ENCODE assay signal across 13 mouse cellular contexts in genomic region chr16:45029493-45029892, GRCm38 (mm10).
DNase-seq lines count a peak whose midpoint lies in the region; ATAC-seq and TF ChIP-seq lines count a peak whose summit lies in the region.
"Had no signal": no experiment of that assay in that cellular context is flagged by ENCODE, and none has a peak within 500 bp of the region (broad histone marks: within the 10 kb centered on the region; RNA-seq: fewer than 3 reads in every experiment).

No protein-coding gene starts in this region.

- TF ChIP-seq POLR2A in myocyte (IDR thresholded peaks at IDR 0.05; ENCODE audit: insufficient read length, low read depth) = no peak

- TF ChIP-seq CTCF in liver, postnatal 0 days (IDR thresholded peaks at IDR 0.05; ENCODE audit: low read depth) = no peak

- DNase-seq in heart, adult 8-10 months (ENCODE audit: low spot score) = peak; percentile 53
- DNase-seq in heart, postnatal 4 days = no peak
- no peak for DNase-seq in liver, postnatal 0 days
- no peak for DNase-seq in frontal cortex, postnatal 25 days (ENCODE audit: low spot score in 2 of 2)
- DNase-seq: adrenal gland, postnatal 25 days; cerebellum, adult 11-12 months; liver, embryonic 13.5 days had no signal

- no peaks in the 10 kb centered on the region for H3K27me3 ChIP-seq in liver, postnatal 0 days (ENCODE audit: insufficient read depth, low read length)
- no peaks in the 10 kb centered on the region for H3K27me3 ChIP-seq in liver, embryonic 12.5 days (replicated peaks)
- no peaks in the 10 kb centered on the region for H3K27me3 ChIP-seq in myocyte (ENCODE audit: control insufficient read depth, insufficient read depth, insufficient read length)
- H3K27me3 ChIP-seq: liver, embryonic 13.5 days had no signal

- H3K36me3 ChIP-seq in liver, postnatal 0 days (replicated peaks; ENCODE audit: insufficient read depth, low read length) = no peaks in the 10 kb centered on the region
- H3K36me3 ChIP-seq in liver, embryonic 12.5 days = no peaks in the 10 kb centered on the region
- H3K36me3 ChIP-seq in myocyte (ENCODE audit: control insufficient read depth, insufficient read depth) = no peaks in the 10 kb centered on the region
- H3K36me3 ChIP-seq: liver, embryonic 13.5 days had no signal

- H3K4me2 ChIP-seq in liver, postnatal 0 days (ENCODE audit: low read depth, low read length) = no peak overlapping the region
- no peak overlapping the region for H3K4me2 ChIP-seq in liver, embryonic 12.5 days
- no peak overlapping the region for H3K4me2 ChIP-seq in myocyte (ENCODE audit: low read depth)
- H3K4me2 ChIP-seq: liver, embryonic 13.5 days; midbrain, embryonic 11.5 days had no signal

- TF ChIP-seq EP300 in liver, postnatal 0 days (IDR thresholded peaks at IDR 0.05; ENCODE audit: low read depth) = no peak

- no peak overlapping the region for H3ac ChIP-seq in myocyte (ENCODE audit: control insufficient read depth, insufficient read length)

- ATAC-seq in liver, postnatal 0 days = no peak
- ATAC-seq in liver, embryonic 12.5 days = no peak
- ATAC-seq in granulocyte monocyte progenitor cell, adult 5-6 weeks (replicated peaks; ENCODE audit: poor library complexity, severe bottlenecking) = peak; percentile 33
- ATAC-seq in monocyte, adult 5-6 weeks (replicated peaks; ENCODE audit: insufficient number of reproducible peaks, low FRiP score, low TSS enrichment, poor library complexity, severe bottlenecking) = no peak

- H3K79me2 ChIP-seq in myocyte (ENCODE audit: control insufficient read depth, insufficient read depth) = no peaks in the 10 kb centered on the region

- WGBS in liver, postnatal 0 days (ENCODE audit: insufficient replicate concordance) = 81% methylated on average over 1 of the region's 1 CpGs
- WGBS in liver, embryonic 12.5 days (ENCODE audit: insufficient replicate concordance) = 69% methylated on average over 1 of the region's 1 CpGs

- H3K9me3 ChIP-seq in liver, postnatal 0 days (ENCODE audit: low read length) = no peaks in the 10 kb centered on the region
- no peaks in the 10 kb centered on the region for H3K9me3 ChIP-seq in liver, embryonic 12.5 days (replicated peaks)
- H3K9me3 ChIP-seq: liver, embryonic 13.5 days had no signal

- peak overlapping the region; percentile 35; the same call in 1 of the 2 replicates for H3K27ac ChIP-seq in liver, postnatal 0 days (ENCODE audit: low read depth)
- no peak overlapping the region for H3K27ac ChIP-seq in liver, embryonic 12.5 days
- H3K27ac ChIP-seq: liver, embryonic 13.5 days; stomach, postnatal 0 days had no signal

- no peak overlapping the region for H3K9ac ChIP-seq in liver, postnatal 0 days (replicated peaks)
- H3K9ac ChIP-seq in liver, embryonic 12.5 days = no peak overlapping the region
- H3K9ac ChIP-seq: liver, embryonic 13.5 days had no signal

- no peaks in the 10 kb centered on the region; the same call in 1 of the 2 replicates for H3K4me1 ChIP-seq in liver, postnatal 0 days (ENCODE audit: insufficient read depth)
- H3K4me1 ChIP-seq in liver, embryonic 12.5 days = peaks cover 14% of the 10 kb centered on the region

- H3K4me3 ChIP-seq in liver, postnatal 0 days (ENCODE audit: low read depth, low read length) = no peak overlapping the region
- no peak overlapping the region for H3K4me3 ChIP-seq in liver, embryonic 12.5 days
- H3K4me3 ChIP-seq in myocyte = no peak overlapping the region
- H3K4me3 ChIP-seq: liver, embryonic 13.5 days had no signal

TF ChIP-seq in myocyte, 11 proteins besides CTCF, POLR2A, EP300 and RAD21:
- TF ChIP-seq CEBPB (IDR thresholded peaks at IDR 0.05; ENCODE audit: insufficient read depth, poor library complexity, severe bottlenecking) = peak; percentile 70
- TF ChIP-seq MAX (IDR thresholded peaks at IDR 0.05; ENCODE audit: low read depth) = no peak
- TF ChIP-seq E2F4 (IDR thresholded peaks at IDR 0.05; ENCODE audit: insufficient read depth) = no peak
